ENCODE assay signal across 8 mouse cellular contexts in genomic region chr5:24908141-24908819, GRCm38 (mm10).
DNase-seq lines count a peak whose midpoint lies in the region; ATAC-seq lines count a peak whose summit lies in the region.

No protein-coding gene starts in this region.

- H3K4me2 ChIP-seq in forebrain, embryonic 11.5 days (ENCODE audit: low read depth, low read length, severe bottlenecking) = peak overlapping the region; percentile 74
- H3K4me2 ChIP-seq in heart, embryonic 16.5 days (ENCODE audit: low read depth, low read length) = peak overlapping the region; percentile 81
- peak overlapping the region; percentile 95 for H3K4me2 ChIP-seq in liver, embryonic 16.5 days (ENCODE audit: low read depth, low read length)
- peak overlapping the region; percentile 71 for H3K4me2 ChIP-seq in neural tube, embryonic 15.5 days

- H3K36me3 ChIP-seq in forebrain, embryonic 11.5 days (ENCODE audit: control insufficient read depth, insufficient read depth, low read length) = no peaks in the 10 kb centered on the region
- no peaks in the 10 kb centered on the region for H3K36me3 ChIP-seq in heart, embryonic 16.5 days (ENCODE audit: control insufficient read depth, insufficient read depth)
- no peaks in the 10 kb centered on the region for H3K36me3 ChIP-seq in liver, embryonic 16.5 days (ENCODE audit: control insufficient read depth, insufficient read depth)
- H3K36me3 ChIP-seq in neural tube, embryonic 15.5 days = no peaks in the 10 kb centered on the region

- DNase-seq in CD8-positive naive resting alpha-beta T cell, adult 2 months (ENCODE audit: low read depth in 2 of 2, low spot score in 2 of 2) = peak; percentile 90 to 91
- peak; percentile 76 for DNase-seq in brain, embryonic 18.5 days (ENCODE audit: low read depth, low spot score)
- peak; percentile 95 for DNase-seq in forebrain, embryonic 11.5 days (ENCODE audit: low spot score)
- peak; percentile 78 to 88 for DNase-seq in kidney, postnatal 36 days
- peak; percentile 90 for DNase-seq in testis, postnatal 10 days (ENCODE audit: low spot score)

- peak overlapping the region; percentile 83 for H3K4me3 ChIP-seq in forebrain, embryonic 11.5 days (ENCODE audit: low read depth, low read length)
- peak overlapping the region; percentile 81 for H3K4me3 ChIP-seq in heart, embryonic 16.5 days (ENCODE audit: low read length)
- H3K4me3 ChIP-seq in liver, embryonic 16.5 days (ENCODE audit: low read depth, low read length) = peak overlapping the region; percentile 74
- H3K4me3 ChIP-seq in neural tube, embryonic 15.5 days (replicated peaks) = peak overlapping the region; percentile 92

- under 1% methylated on average over 64 of the region's 87 CpGs for WGBS in forebrain, embryonic 11.5 days
- under 1% methylated on average over 83 of the region's 87 CpGs for WGBS in heart, embryonic 16.5 days
- under 1% methylated on average over 70 of the region's 87 CpGs for WGBS in liver, embryonic 16.5 days (ENCODE audit: insufficient replicate concordance)
- WGBS in neural tube, embryonic 15.5 days = under 1% methylated on average over 72 of the region's 87 CpGs

- peaks cover 5% of the 10 kb centered on the region; the same call in 1 of the 2 replicates for H3K4me1 ChIP-seq in forebrain, embryonic 11.5 days (replicated peaks; ENCODE audit: control insufficient read depth, insufficient read depth, low read length)
- peaks cover 22% of the 10 kb centered on the region for H3K4me1 ChIP-seq in heart, embryonic 16.5 days (ENCODE audit: control insufficient read depth, insufficient read depth, low read length)
- H3K4me1 ChIP-seq in liver, embryonic 16.5 days (ENCODE audit: control insufficient read depth, low read depth, low read length) = peaks cover 10% of the 10 kb centered on the region
- H3K4me1 ChIP-seq in neural tube, embryonic 15.5 days = peaks cover 22% of the 10 kb centered on the region

- H3K9ac ChIP-seq in forebrain, embryonic 11.5 days (ENCODE audit: low read length) = peak overlapping the region; percentile 85
- H3K9ac ChIP-seq in heart, embryonic 16.5 days (ENCODE audit: low read length) = peak overlapping the region; percentile 98
- peak overlapping the region; percentile 64 for H3K9ac ChIP-seq in liver, embryonic 16.5 days (ENCODE audit: low read depth, low read length)
- peak overlapping the region; percentile 92 for H3K9ac ChIP-seq in neural tube, embryonic 15.5 days (replicated peaks)

- no peaks in the 10 kb centered on the region for H3K27me3 ChIP-seq in forebrain, embryonic 11.5 days (ENCODE audit: control insufficient read depth, insufficient read depth, low read length)
- H3K27me3 ChIP-seq in heart, embryonic 16.5 days (ENCODE audit: control insufficient read depth, insufficient read depth, low read length) = no peaks in the 10 kb centered on the region
- H3K27me3 ChIP-seq in liver, embryonic 16.5 days (ENCODE audit: control insufficient read depth, insufficient read depth, low read depth, low read length) = peaks cover 15% of the 10 kb centered on the region
- H3K27me3 ChIP-seq in neural tube, embryonic 15.5 days (replicated peaks) = no peaks in the 10 kb centered on the region

- peak overlapping the region; percentile 84 for H3K27ac ChIP-seq in forebrain, embryonic 11.5 days (ENCODE audit: low read depth, low read length)
- H3K27ac ChIP-seq in heart, embryonic 16.5 days (ENCODE audit: low read length) = peak overlapping the region; percentile 98
- peak overlapping the region; percentile 85 for H3K27ac ChIP-seq in liver, embryonic 16.5 days (ENCODE audit: low read length)
- peak overlapping the region; percentile 95 for H3K27ac ChIP-seq in neural tube, embryonic 15.5 days (replicated peaks)

- no peaks in the 10 kb centered on the region for H3K9me3 ChIP-seq in forebrain, embryonic 11.5 days (ENCODE audit: control insufficient read depth, low read length)
- 0 out of 2 replicates have a peak, but pooled peaks cover 2% of the 10 kb centered on the region for H3K9me3 ChIP-seq in heart, embryonic 16.5 days (replicated peaks; ENCODE audit: control insufficient read depth, low read length)
- H3K9me3 ChIP-seq in liver, embryonic 16.5 days (replicated peaks; ENCODE audit: control insufficient read depth, low read length) = peaks cover 2% of the 10 kb centered on the region; the same call in 1 of the 2 replicates
- no peaks in the 10 kb centered on the region for H3K9me3 ChIP-seq in neural tube, embryonic 15.5 days (replicated peaks)

- ATAC-seq in forebrain, embryonic 11.5 days (replicated peaks; ENCODE audit: low FRiP score) = peak; percentile 95
- peak; percentile 89 for ATAC-seq in heart, embryonic 16.5 days (replicated peaks; ENCODE audit: extremely low read depth, insufficient read depth, low FRiP score)
- ATAC-seq in liver, embryonic 16.5 days (ENCODE audit: low read depth) = peak; percentile 88
- peak; percentile 96 for ATAC-seq in neural tube, embryonic 15.5 days (ENCODE audit: low FRiP score)

Comparison
In these comparisons a context has a peak if more than half of its experiments do, and no peak if none do; other contexts are left out.
1. Peak in every context shown above with its lines: DNase-seq, ATAC-seq, H3K4me3 ChIP-seq and H3K27ac ChIP-seq.